Mouse (Mus musculus) fibroblast of lung, adult 2 months (primary cell): ENCODE results near the gene Cfdp1.
A peak's percentile ranks its signal among the peaks of the same experiment; 100 is the strongest.

Source experiments
- DNase-seq: peaks from one replicate; pipeline ENCODE4 v3.0.0-alpha.2; 2011; ENCODE audit warnings: low read depth

Cfdp1 gene

GRCm38 (mm10) chr8:111793324-111793917 lies 60.7 kb downstream of the Cfdp1 start:
- DNase-seq, result no peak

GRCm38 (mm10) chr8:111789639-111790038 lies 64.5 kb downstream of the Cfdp1 start:
- no peak for DNase-seq

GRCm38 (mm10) chr8:111789200-111789599 lies 64.9 kb downstream of the Cfdp1 start:
- no peak for DNase-seq

GRCm38 (mm10) chr8:111788497-111788896 lies 65.6 kb downstream of the Cfdp1 start:
- DNase-seq, result no peak

- DNase-seq, result no peak
Measured at GRCm38 (mm10) chr8:111788085-111788484, 66.0 kb downstream of the Cfdp1 start.

GRCm38 (mm10) chr8:111787683-111788082 lies 66.4 kb downstream of the Cfdp1 start:
- DNase-seq, result no peak

GRCm38 (mm10) chr8:111786701-111787588 lies 67.1 kb downstream of the Cfdp1 start:
- DNase-seq, result no peak

- no peak for DNase-seq
Measured at GRCm38 (mm10) chr8:111786116-111786515, 68.0 kb downstream of the Cfdp1 start.

- DNase-seq, result no peak
Measured at GRCm38 (mm10) chr8:111782671-111783394, 71.3 kb downstream of the Cfdp1 start.

GRCm38 (mm10) chr8:111782161-111782560 lies 71.9 kb downstream of the Cfdp1 start:
- no peak for DNase-seq

GRCm38 (mm10) chr8:111780697-111781424 lies 73.2 kb downstream of the Cfdp1 start:
- DNase-seq, result no peak

- DNase-seq, result peak; percentile 46
Measured at GRCm38 (mm10) chr8:111779690-111780089, 74.4 kb downstream of the Cfdp1 start.

GRCm38 (mm10) chr8:111778801-111779200 lies 75.3 kb downstream of the Cfdp1 start:
- DNase-seq, result no peak

- DNase-seq, result no peak
Measured at GRCm38 (mm10) chr8:111776492-111776891, 77.6 kb downstream of the Cfdp1 start.

GRCm38 (mm10) chr8:111775766-111776165 lies 78.3 kb downstream of the Cfdp1 start:
- DNase-seq, result no peak

GRCm38 (mm10) chr8:111773476-111773875 lies 80.6 kb downstream of the Cfdp1 start:
- DNase-seq, result no peak

GRCm38 (mm10) chr8:111773057-111773456 lies 81.0 kb downstream of the Cfdp1 start:
- no peak for DNase-seq

- no peak for DNase-seq
Measured at GRCm38 (mm10) chr8:111772083-111772482, 82.0 kb downstream of the Cfdp1 start.

- DNase-seq, result no peak
Measured at GRCm38 (mm10) chr8:111771625-111772020, 82.5 kb downstream of the Cfdp1 start.

GRCm38 (mm10) chr8:111770958-111771624 lies 83.0 kb downstream of the Cfdp1 start:
- no peak for DNase-seq

GRCm38 (mm10) chr8:111769764-111770428 lies 84.2 kb downstream of the Cfdp1 start:
- peak; percentile 76 for DNase-seq
